Mouse (Mus musculus) heart, embryonic 12.5 days (tissue): Measurements from ENCODE around the gene Stab1. TPM values are rescaled to one million over a fixed set of nuclear protein-coding genes. Genes with fewer than 3 reads are reported as not detected.

Experiments used
- ATAC-seq: fragments of 200-750 bp; cut with Nextera tagmentation; 2 replicates; pipeline ENCODE4 v1.8.0; 2017; ENCODE audit warnings: moderate TSS enrichment, moderate library complexity; ENCODE audit not compliant: insufficient number of reproducible peaks, low FRiP score
- H3K27ac ChIP-seq: fragments of 300-500 bp; sonication (generic); 2 replicates; pipeline ENCODE4 v1.5.1; 2016; ENCODE audit warnings: mild to moderate bottlenecking, moderate library complexity; ENCODE audit not compliant: poor library complexity, severe bottlenecking
- H3K27me3 ChIP-seq: fragments of 300-500 bp; sonication (generic); replicated peaks from 2 replicates; pipeline ENCODE4 v1.6.1; 2016; ENCODE audit warnings: mild to moderate bottlenecking, moderate library complexity
- H3K36me3 ChIP-seq: fragments of 300-500 bp; sonication (generic); 2 replicates; pipeline ENCODE4 v1.6.1; 2016; ENCODE audit warnings: mild to moderate bottlenecking, moderate library complexity
- H3K4me1 ChIP-seq: fragments of 300-500 bp; sonication (generic); replicated peaks from 2 replicates; pipeline ENCODE4 v1.6.1; 2016; ENCODE audit warnings: mild to moderate bottlenecking
- H3K4me2 ChIP-seq: fragments of 300-500 bp; sonication (generic); 2 replicates; pipeline ENCODE4 v1.6.1; 2016; ENCODE audit warnings: mild to moderate bottlenecking, moderate library complexity
- H3K4me3 ChIP-seq: fragments of 300-500 bp; sonication (generic); 2 replicates; pipeline ENCODE4 v1.5.1; 2016; ENCODE audit warnings: mild to moderate bottlenecking
- H3K9ac ChIP-seq: fragments of 300-500 bp; sonication (generic); 2 replicates; pipeline ENCODE4 v1.6.1; 2016; ENCODE audit warnings: mild to moderate bottlenecking, moderate library complexity
- H3K9me3 ChIP-seq: fragments of 300-500 bp; sonication (generic); replicated peaks from 2 replicates; pipeline ENCODE4 v1.6.1; 2016; ENCODE audit warnings: mild to moderate bottlenecking, moderate library complexity
- WGBS: fragments of 180-500 bp; shearing (Covaris S2); methylation state at CpG from one replicate; pipeline ENCODE4 v1.1.7; 2016; 5-methylcytosine and 5-hydroxymethylcytosine counted together
- polyA plus RNA-seq: library from polyadenylated mRNA; unstranded; fragments of >200 nt; fragmentation: Nextera tagmentation; extraction: Ambion mirVana; gene quantifications from 2 replicates; pipeline ENCODE4 v1.2.1, GENCODE M21; 2016

Stab1 gene
- polyA plus RNA-seq, 1 experiment from 2014 or later: 48.3 TPM

GRCm38 (mm10) chr14:31131272-31131821, 37.1 kb downstream of the Stab1 start:
- ATAC-seq: 0 out of 2 replicates have a peak, but pooled peaks have one; percentile 1
- Histone ChIP-seq H3K27me3 (no peaks in the 10 kb centered on the region), H3K4me2 (peak overlapping the region; percentile 84), H3K27ac (peak overlapping the region; percentile 83), H3K36me3 (peaks cover 23% of the 10 kb centered on the region), H3K9me3 (no peaks in the 10 kb centered on the region), H3K4me1 (peaks cover 53% of the 10 kb centered on the region), H3K9ac (peak overlapping the region; percentile 93), H3K4me3 (peak overlapping the region; percentile 90)
- WGBS: under 1% methylated on average over 43 of the region's 43 CpGs

DNA sequence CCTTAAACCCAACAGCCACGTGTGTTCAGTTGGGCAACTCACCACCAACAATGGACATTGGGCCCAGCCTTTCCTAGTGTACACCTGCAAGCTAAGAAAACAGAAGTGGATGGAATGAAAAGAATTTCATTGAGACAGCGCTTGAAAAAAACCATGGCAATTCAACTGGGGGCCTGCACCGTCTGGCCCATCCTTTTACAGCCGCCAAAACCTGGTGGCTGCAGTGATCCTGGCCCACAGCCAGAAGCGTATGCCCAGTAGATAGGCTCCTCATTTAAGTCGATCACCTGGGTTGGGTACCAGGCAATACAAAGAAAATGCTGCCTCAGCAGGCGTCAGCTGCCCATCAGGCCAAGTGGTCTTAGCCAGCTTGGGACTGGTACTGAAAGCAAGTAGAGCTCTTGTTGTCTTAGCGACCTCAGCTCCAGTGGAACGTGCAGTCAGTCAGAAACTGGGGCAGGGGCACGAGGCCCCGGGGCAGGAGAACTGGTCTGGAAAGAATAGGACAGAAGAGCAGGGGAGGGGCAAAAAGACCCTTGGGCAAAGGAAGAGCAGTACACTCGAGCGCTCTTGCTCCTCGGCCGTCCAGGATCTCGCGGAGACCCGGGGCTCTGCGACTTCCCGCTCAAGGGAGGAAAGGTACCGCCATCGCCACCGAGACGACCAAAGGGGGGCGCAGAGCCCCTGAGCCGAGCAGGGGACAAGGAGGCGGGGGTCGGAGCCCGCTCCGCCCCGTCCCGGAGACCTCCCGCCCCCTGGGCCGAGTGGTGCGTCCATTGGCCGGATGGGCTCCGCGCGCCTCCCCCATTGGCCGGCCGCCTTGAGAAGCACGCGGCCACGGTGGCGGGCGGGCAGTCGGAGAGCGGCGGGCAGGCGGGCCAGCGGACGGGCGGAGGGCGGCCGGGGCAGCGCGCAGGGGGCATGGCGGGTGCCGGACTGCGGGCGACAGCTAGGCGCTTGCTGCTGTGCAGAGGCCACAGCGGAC, 37.9 kb downstream of the Stab1 start, which contains the start of gene Nt5dc2:
Gene Nt5dc2 (plus strand): TSS at position 818 of the 985 bp plus-strand sequence.
- ATAC-seq: peak; percentile 85
- 2% methylated on average over 63 of the region's 63 CpGs for WGBS
- no peaks in the 10 kb centered on the region for H3K27me3 ChIP-seq
- peak within 1 kb of the TSS; percentile 83 for H3K27ac ChIP-seq
- H3K4me1 ChIP-seq: peaks cover 59% of the 10 kb centered on the region
- peak within 1 kb of the TSS; percentile 93 for H3K9ac ChIP-seq
- H3K9me3 ChIP-seq: no peaks in the 10 kb centered on the region
- H3K4me2 ChIP-seq: peak within 1 kb of the TSS; percentile 84
- H3K36me3 ChIP-seq: peaks cover 18% of the 10 kb centered on the region
- H3K4me3 ChIP-seq: peak within 1 kb of the TSS; percentile 90

DNA sequence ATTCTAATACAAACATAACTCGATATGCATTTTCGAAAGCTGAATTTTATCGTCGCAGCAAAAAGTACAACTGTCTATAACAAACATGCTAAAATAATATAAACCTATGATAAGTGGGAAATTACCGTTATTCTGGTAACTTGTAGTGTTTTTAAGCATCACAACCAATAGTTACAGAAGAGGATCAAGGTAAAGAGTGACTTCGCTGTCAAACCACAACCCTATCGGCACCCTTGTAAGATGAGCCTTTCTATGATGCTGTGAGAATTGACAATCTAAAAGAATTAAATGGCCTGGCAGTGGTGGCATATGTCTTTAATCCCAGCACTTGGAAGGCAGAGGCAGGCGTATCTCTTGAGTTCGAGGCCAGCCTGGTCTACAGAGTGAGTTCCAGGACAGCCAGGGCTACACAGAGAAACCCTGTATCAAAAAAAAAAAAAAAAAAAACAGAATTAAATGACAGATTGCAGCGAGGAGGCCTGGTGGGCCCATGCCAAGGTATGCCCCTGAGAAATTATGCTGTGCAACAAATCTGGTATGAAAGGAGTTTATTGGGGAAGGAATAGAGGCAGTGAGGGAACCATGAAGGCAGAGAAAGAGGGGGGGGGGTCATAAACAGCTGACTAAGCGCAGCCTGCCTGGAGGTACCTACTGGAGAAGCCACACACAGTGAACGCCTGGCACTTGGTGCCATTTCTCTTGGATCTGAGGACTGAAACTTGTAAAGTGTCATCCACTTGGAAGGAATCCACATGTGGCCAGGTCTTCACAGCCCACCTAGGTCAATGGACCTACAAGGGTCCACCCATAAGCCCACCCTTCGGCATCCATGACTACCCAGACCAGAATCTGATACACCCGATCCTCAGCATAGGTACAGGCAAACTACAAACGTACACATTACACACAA, 38.9 kb downstream of the Stab1 start:
- Histone ChIP-seq H3K4me1 (peaks cover 63% of the 10 kb centered on the region), H3K4me3 (peak overlapping the region; percentile 64; the same call in 1 of the 2 replicates), H3K36me3 (peaks cover 15% of the 10 kb centered on the region), H3K27me3 (no peaks in the 10 kb centered on the region), H3K9ac (peak overlapping the region; percentile 93; the same call in 1 of the 2 replicates), H3K4me2 (peak overlapping the region; percentile 84), H3K27ac (peak overlapping the region; percentile 83), H3K9me3 (no peaks in the 10 kb centered on the region)
- no peak for ATAC-seq
- 65% methylated on average over 15 of the region's 15 CpGs for WGBS

DNA sequence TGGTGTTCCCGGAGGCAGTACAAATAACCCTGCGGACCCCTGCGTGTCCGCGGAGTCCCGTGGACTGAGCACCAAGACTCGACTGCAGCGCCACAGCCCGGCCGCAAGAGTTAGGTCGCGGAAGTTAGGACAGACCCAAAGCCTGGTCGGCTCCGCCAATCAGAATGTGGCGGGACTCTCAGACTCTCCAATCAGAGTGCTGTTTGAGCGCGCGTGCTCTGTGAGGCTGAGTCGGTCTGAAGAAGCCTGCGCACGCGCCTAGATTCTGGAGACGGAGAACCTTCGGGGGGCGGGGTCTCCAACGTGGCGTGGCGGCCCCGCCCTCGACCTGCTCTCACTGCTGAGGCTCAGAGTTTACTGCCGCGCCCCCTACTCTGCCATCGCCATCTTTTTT, 39.6 kb downstream of the Stab1 start, which contains the start of gene Smim4:
Gene Smim4 (minus strand): TSS at position 131 of the 394 bp plus-strand sequence.
- Histone ChIP-seq H3K27me3 (no peaks in the 10 kb centered on the region), H3K36me3 (peaks cover 14% of the 10 kb centered on the region), H3K9me3 (no peaks in the 10 kb centered on the region), H3K27ac (peak within 1 kb of the TSS; percentile 94), H3K4me3 (peak within 1 kb of the TSS; percentile 64), H3K4me1 (peaks cover 58% of the 10 kb centered on the region), H3K9ac (peak within 1 kb of the TSS; percentile 93), H3K4me2 (peak within 1 kb of the TSS; percentile 69)
- peak; percentile 93 for ATAC-seq
- WGBS: under 1% methylated on average over 33 of the region's 33 CpGs

GRCm38 (mm10) chr14:31128101-31128825, 40.2 kb downstream of the Stab1 start:
- under 1% methylated on average over 23 of the region's 23 CpGs for WGBS
- H3K27ac ChIP-seq: peak overlapping the region; percentile 94
- peaks cover 18% of the 10 kb centered on the region for H3K36me3 ChIP-seq
- peak overlapping the region; percentile 64 for H3K4me3 ChIP-seq
- H3K9ac ChIP-seq: peak overlapping the region; percentile 87
- H3K4me1 ChIP-seq: peaks cover 53% of the 10 kb centered on the region
- ATAC-seq: 0 out of 2 replicates have a peak, but pooled peaks have one; percentile 22
- peak overlapping the region; percentile 69 for H3K4me2 ChIP-seq
- H3K9me3 ChIP-seq: no peaks in the 10 kb centered on the region
- no peaks in the 10 kb centered on the region for H3K27me3 ChIP-seq

GRCm38 (mm10) chr14:31126826-31127225, 41.6 kb downstream of the Stab1 start:
- H3K36me3 ChIP-seq: peaks cover 23% of the 10 kb centered on the region
- H3K27ac ChIP-seq: no peak overlapping the region
- ATAC-seq: no peak
- H3K4me3 ChIP-seq: peak overlapping the region; percentile 22; the same call in 1 of the 2 replicates
- H3K9ac ChIP-seq: no peak overlapping the region
- no peaks in the 10 kb centered on the region for H3K9me3 ChIP-seq
- WGBS: 91% methylated on average over 8 of the region's 8 CpGs
- H3K4me2 ChIP-seq: peak overlapping the region; percentile 56
- H3K4me1 ChIP-seq: peaks cover 38% of the 10 kb centered on the region
- no peaks in the 10 kb centered on the region for H3K27me3 ChIP-seq

DNA sequence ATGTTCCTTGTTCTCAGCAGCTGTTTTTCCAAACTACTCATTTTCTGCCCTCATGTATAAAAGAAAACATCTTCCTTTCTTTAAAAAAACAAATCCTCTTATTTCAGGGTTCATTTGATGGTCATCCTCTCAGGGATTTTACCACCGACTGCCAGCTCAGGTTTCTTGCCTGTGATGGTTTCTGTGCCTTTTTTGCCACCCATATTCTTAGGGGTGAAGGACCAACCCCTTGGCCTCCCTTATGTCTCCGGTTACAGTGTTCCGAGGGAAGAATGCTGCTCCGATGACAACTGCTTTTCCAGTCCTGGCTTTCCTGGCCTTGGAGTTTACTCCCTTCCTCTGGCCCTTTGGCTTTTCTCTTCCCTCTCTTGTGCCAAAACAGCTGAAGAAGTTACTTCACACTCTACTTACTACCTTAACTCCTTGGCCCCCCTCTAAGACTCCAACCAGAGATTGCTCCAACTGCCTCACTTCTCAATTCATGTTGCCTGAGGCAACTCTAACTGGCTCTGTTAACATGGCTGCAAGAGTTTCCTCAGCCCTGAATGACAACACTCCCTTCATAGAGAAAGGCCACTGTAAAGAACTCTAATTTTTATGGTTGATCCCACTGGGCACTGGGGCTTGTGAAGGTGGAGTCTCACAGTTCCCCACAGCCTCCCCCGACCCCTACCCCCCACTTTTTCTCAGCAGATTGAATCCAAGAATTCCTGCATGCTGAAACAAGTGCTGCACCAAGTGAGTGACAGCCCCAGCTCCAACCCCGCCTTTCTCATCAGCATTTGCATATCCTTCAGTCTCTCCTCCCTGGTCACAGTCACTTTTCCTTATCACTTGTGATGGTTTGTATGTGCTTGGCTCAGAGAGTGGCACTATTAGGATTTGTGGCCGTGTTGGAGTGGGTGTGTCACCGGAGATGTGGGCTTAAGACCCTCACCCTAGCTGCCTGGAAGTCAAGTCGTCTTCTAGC, 43.0 kb downstream of the Stab1 start:
- ATAC-seq: no peak
- Histone ChIP-seq H3K27me3 (no peaks in the 10 kb centered on the region), H3K4me3 (no peak overlapping the region), H3K9me3 (no peaks in the 10 kb centered on the region), H3K36me3 (peaks cover 28% of the 10 kb centered on the region), H3K9ac (0 out of 2 replicates have a peak overlapping the region, but pooled peaks have one; percentile 0), H3K4me1 (peaks cover 35% of the 10 kb centered on the region), H3K27ac (peak overlapping the region; percentile 31; the same call in 1 of the 2 replicates), H3K4me2 (peak overlapping the region; percentile 5; the same call in 1 of the 2 replicates)
- WGBS: 56% methylated on average over 9 of the region's 9 CpGs

- WGBS: 57% methylated on average over 2 of the region's 2 CpGs
- Histone ChIP-seq H3K36me3 (peaks cover 58% of the 10 kb centered on the region), H3K9ac (no peak overlapping the region), H3K27ac (no peak overlapping the region), H3K4me3 (no peak overlapping the region), H3K9me3 (no peaks in the 10 kb centered on the region), H3K27me3 (no peaks in the 10 kb centered on the region), H3K4me1 (peaks cover 15% of the 10 kb centered on the region), H3K4me2 (no peak overlapping the region)
- ATAC-seq: no peak
These were observed 52.9 kb downstream of the Stab1 start for GRCm38 (mm10) chr14:31115522-31115921.

GRCm38 (mm10) chr14:31114011-31114410, 54.4 kb downstream of the Stab1 start:
- no peak overlapping the region for H3K4me3 ChIP-seq
- no peaks in the 10 kb centered on the region for H3K9me3 ChIP-seq
- peaks cover 65% of the 10 kb centered on the region for H3K36me3 ChIP-seq
- H3K27me3 ChIP-seq: no peaks in the 10 kb centered on the region
- H3K9ac ChIP-seq: no peak overlapping the region
- no peak overlapping the region for H3K4me2 ChIP-seq
- peaks cover 20% of the 10 kb centered on the region for H3K4me1 ChIP-seq
- no peak overlapping the region for H3K27ac ChIP-seq
- no peak for ATAC-seq
- 45% methylated on average over 3 of the region's 3 CpGs for WGBS
